Mouse (Mus musculus) T-cell, adult 2 months (primary cell): ENCODE measurements around the gene Trim47.

Experiments
- DNase-seq: peaks from one replicate; pipeline ENCODE4 v3.0.0; 2022; ENCODE audit warnings: low spot score

Trim47 gene

DNA sequence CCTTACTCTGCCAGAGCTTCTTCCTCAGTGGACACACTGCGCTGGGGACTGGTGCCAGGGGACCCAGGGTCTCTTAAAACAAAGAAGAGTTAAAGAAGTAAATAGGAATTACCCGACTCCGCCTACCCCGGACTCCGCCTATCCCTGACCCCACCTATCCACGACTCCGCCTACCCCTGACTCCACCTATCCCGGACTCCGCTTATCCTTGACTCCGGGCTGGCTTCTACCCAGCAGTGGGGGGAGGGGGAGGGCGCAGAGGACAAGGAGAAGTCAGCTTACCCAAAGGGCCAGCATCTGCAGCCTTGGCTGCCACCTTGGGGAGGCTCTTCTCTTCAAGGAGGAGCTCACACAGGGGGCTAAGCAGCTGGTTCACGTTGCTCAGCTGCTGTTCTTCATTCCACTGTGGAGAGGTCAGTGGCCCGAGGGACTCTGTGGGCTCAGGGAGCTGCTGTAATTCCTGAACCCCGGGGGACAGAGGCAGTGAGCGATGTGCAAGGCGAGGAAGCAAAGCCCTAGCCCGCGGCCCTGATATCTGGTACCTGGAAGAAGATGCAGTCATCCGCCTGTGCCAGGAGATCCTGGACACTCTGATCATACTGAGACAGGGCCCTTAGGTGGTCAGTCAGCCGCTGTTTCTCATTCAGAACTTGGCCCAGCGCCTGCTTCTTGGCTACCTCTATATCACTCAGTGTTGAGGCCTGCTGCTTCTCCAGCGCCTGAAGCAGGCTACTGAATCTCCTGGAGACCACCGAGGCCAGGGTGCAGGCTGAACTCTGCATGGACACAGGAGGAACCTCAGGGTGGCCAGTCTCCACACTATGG is at the start of gene Trim47:
Gene Trim47, minus strand, starts transcription at position 55 of the 825 bp plus-strand sequence.
- DNase-seq: no peak

DNA sequence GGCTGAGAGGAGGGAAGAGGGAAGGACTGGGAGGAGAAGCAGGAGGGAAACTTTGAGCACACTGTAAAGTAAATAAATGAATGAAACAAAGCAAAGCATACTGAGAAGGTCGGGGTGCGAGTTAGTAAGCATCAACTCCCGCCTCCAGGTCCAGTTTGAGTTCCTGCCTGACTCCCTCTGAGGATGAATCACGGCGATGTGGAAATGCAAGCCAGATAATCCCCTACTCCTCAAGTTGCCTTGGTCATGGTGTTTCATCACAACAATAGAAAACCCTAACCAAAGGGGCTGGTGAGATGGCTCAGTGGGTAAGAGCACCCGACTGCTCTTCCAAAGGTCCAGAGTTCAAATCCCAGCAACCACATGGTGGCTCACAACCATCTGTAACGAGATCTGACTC is 49.0 kb upstream of the Trim47 start:
- no peak for DNase-seq

DNA sequence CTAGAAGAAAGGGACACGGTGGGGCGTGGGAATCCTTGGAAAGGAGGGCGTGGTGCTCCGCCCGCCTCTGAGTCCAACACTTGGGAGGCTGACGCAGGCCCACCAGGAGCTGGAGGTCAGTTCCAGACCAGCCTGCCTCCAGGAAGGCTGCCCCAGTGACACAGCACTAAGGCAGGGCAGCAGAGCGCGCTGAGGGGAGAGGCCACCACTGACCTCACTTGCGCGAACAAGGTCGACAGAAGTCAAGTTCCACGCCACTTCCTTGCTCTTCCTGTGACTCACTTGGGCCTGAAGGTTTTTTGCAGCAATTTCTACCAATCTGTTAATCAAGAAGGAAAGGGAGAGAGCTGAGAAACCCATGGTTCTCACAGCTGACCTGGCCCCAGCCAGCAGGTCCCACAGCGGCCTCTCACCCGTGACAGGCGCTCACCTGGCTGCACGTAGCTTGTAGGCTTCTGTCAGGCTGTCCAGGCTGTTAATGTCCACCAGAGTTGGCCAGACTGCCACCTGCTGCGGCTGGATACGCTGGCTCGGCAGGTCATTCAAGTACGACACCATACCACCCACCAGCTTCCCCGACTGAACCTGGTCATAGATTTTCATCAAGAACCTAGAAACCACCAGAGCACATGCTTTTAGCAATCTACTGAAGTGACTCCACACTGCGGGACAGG is 47.9 kb upstream of the Trim47 start:
- DNase-seq: no peak

DNA sequence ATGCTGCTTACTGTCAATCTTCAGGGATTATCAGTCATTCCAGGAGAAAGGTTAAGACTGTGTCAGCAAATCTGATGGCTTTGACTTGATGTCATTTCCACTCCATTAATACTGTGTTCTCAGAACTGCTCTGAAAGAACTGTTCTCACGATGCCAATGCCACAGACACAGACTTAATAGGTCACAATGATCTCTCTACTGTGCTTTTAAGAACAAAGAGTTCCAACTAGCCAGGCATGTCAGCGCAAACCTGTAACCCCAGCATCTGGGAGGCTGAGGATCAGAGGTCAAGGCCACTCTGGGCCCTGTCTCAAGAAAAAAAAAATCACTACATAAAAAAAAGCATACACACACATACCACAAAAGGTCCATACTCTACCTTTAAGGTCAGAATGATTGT is 44.9 kb upstream of the Trim47 start:
- DNase-seq: no peak

DNA sequence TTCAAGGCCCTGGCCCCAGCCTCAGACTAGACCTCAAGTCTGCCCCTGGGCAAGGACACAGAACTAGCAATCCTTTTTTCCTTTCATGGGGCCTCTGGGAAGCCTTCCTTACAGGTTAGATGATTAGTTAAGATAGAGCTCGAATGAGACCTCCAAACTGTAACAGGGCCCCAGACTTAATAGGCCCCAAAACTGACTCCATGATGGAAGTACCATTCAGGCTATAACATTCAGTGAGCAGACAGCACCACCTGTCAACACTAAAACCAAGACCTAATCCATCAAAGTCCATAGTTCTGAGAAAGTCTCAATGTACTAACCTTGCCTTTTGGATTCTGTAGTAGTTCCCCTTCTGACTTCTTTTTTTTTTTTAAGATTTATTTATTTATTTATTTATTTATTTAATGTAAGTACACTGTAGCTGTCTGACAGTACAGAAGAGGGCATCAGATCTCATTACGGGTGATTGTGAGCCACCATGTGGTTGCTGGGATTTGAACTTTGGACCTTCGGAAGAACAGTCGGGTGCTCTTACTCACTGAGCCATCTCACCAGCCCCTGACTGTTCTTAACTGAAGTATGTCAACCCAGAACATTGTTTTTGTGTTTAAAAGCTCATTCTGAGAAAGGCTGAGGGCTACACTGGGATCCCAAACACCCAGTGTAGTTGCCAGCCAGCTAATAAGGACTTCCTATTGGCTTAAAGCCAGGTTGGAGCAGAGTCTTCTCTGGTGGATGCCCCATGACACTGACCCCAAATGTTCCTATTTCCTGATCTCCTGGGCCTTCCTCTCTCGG is 43.2 kb upstream of the Trim47 start:
- DNase-seq: no peak

DNA sequence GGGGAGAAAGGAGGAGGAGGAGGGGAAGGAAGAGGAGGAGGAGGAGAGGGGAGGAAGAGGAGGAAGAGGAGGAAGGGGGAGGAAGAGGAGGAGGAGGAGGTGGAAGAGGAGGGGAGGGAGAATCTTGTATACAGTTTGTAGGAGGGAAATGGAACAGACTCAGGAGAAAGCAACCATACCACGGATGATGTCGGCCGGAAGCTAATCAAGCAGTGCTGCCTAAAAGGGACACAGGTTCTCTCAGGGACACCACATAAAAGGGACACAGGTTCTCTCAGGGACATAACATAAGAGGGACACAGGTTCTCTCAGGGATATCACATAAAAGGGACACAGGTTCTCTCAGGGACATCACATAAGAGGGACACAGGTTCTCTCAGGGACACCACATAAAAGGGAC is 42.2 kb upstream of the Trim47 start:
- DNase-seq: no peak

DNA sequence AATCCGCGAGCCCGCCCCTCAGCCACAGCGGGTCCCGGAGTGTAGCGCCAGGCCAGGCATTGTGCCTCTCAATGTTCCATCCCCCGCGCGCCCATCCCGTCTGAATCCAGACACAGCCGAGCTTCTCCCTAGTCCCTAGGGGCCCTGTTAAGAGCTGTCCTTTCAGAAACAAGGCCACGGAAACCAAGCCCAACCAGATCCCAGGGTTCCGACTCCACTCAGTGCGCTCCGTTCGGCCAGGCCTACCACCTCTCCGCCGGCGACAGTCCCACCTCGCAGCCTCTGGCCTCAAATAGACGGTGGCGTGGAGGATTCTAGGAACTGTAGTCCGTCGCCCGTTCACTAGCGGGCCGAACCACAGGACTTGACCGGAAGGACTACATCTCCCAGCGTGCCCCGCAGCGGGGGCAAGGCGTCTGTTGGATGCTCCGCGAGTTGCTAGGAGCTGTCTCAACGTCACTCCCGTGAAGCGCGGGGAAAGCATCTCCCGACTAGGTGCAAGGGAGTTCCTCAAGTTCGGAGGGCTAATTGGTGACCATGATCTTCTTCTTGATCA is 41.0 kb upstream of the Trim47 start, which contains the start of gene Fbf1:
Gene Fbf1, minus strand, starts transcription at position 283 of the 556 bp plus-strand sequence.
- peak; percentile 91 for DNase-seq

DNA sequence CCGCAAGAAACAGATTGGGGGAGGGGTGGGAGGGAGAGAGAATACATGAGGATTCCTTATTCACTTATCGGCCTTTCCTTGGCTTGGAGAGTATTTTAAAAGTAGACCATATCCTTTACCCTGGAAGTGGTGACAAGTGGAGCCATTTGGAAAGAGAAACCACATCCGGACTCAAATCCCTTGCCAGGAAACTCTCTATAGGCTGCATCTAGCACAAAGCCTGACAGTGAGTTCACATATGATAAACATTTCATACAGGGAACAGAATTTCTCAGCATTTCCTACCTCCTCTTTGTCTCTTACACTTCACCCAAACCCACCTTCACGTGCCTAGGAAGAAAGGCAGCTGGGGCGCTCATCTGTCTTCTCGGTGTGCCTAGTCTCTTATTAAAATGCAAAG is 40.2 kb upstream of the Trim47 start:
- DNase-seq: no peak

DNA sequence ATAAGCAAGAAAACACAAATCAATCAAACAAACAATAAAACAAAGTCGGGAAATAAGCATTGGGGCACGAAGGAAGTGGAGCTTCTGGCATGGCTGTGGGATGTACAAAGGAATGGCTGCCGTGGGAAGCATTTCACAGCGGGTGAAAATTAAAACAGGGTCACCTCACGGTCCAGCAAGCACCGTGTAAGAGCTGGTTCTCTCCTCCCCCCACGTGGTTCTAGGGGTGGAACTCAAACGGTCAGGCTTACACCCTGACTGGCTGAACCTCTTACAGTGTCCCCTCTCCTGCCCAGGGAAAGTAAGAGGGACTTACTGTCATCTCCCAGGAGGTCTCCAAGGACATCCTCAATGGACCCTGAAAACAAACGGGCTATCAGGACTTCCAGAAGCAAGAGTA is 36.0 kb upstream of the Trim47 start:
- no peak for DNase-seq

DNA sequence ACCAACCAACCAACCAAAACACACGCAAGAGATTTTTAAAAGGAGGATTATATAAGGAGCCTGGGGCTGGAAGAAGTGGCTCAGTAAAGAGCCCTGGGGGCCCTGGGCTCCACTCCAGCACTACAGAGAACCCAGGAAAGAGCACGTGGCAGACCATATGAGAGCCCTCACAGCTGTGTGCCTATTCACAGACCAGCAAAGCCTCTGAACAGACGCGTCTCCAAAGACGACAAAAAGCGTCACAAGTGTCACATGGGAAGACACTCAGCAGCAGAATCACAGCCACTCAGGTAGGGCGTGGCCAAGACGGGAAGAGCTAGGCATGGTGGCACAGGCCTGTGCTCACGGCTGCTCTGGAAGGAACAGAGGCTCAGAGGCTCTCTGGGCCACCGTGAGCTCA is 35.1 kb upstream of the Trim47 start:
- no peak for DNase-seq

DNA sequence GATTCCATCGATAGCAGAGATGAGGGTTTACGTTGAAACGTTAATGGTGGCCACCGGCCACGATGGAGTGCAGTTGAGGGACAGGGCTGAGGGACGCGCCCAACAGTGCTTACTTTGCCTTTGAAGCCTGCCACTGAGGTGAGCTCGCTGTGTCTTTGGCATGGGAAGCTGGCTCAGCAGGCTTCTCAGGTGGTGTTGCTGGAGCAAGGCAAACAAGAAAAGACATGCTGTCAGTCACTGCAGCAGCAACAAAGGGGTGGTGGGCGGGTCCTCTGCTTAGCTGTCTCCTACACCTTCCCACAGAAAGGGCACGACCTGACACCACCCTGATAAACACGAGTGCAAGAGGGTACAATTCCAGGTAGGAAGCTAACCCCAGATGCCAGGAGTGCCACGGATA is 34.3 kb upstream of the Trim47 start:
- no peak for DNase-seq

DNA sequence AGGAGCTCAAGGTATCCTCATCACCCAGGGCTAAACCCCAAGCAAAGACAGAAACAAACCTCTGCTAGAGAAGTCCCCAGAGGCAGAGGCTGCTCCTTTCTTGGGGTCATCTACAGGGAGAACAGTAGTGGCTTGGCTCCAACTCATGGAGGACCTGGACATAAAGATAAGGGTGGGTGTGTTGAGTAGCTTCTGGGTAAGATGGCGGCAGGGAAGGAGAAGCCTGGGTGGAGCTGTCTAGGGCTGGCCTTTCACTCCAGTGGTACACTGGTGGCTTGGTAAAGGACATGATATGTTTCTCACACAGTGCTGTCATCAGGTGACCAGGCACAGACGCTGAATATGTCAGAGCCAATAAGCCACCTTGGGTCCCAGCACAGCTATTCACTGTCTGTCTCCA is 23.9 kb upstream of the Trim47 start:
- DNase-seq: no peak

DNA sequence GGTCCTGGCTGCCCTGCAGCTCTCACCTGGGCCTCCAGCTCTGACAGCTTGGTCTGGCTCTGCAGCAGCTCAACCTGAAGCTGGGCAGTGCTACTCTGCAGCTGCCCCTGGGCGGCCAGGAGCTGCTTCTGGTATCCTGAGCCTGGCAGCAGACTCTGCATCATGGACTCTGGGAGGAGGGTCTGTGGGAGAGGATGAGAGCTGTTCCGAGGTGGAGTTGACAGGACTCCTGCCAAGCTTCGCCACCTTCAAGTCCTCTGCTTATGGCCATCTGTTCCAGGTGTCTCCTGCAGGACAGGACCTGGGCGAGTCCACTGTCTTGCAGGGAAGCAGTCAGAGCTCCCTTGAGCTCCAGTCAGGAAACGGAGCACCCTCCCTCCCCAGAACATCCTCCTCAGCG is 22.3 kb upstream of the Trim47 start:
- DNase-seq: no peak

DNA sequence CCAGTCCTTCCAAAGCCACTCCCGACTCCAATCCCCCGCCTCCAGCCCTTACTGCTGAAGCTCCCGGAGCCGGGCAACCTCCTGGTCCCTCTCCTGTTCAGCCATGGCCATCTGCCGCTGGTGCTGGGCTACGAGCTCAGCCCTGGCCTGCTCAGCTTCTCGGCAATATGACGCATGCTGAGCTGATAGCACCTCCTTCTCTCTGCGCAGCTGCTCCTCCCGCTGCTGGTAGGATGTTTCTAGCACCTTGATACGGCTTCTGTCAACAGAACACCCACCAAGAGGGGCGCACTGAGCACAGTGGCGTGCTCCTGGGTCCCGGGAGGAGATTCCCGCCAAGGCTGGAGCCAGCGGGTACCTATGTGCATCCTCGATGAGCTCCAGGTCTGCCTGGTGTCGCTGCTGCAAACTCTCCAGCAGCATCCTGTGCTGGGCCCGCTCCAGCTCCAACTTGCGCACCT is 21.8 kb upstream of the Trim47 start:
- no peak for DNase-seq

DNA sequence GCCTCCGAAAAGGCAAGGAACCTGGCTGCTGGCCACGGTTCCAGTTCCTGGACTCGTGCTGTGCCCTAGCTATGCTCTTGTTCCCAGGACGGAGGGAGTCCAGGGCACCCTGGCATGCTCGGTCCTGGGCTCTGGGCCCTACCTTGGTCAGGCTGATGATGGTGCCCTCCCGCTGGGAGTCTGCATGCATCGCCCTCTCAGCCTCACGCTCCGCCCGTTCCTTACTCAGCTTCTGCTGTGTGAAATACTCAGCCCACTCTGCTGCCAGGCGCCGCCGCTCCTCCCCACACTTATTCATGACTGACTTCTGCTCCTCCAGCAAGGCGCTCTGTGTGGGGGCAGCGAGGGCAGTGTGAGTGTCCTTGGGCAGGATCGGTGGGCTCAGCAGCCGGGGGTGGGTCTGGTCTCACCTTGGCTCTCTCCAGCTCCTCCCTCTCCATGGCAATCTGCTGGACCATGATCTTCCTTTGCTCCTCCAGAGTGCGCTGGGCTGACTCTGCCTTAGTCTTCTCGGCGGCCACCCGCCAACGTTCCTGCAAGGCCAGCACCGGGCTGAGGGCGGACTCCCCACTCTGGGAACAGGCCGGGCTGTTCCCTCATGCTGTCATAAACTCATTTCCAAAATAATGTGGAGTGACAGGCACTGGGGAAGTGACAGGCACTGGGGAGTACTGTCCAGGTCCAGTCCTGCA is 19.4 kb upstream of the Trim47 start:
- DNase-seq: no peak

DNA sequence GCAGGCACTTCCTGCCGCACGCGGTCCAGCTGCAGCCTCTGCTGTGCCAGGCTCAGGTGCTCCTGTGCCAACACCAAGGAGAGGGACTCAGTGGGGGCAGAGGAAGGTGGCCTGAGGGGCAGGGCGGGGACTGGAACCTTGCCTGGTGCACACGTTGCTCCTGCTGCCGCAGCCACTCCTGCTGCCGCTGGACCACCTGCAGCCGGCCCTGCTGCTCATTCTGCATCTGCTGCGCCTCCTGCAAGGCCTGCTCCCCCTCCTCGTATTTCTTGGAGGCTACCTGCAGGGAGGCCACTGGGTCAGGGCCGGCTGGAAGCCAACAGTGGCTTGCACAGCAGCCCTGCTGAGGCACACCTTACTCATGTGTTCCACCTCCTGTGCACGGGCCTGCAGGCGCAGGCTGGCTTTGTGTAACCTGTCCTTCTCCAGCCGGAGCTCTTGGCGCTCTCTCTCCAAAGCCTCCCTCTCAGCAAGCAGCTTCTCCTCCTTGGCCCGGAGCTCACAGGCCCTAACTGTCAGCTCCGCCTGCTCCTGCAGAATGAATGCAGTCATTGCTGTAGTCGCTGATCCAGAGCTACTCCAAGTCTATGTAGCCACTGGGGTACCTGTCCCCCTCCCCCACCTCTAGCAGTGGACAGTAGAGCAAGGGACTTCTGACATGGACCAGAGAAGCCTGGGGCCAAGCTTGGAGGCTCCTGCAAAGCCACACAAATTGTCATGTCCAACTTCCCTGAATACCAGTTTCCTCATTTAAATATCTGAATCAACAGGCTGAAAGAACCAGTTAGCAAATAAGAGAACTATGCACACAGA is 18.7 kb upstream of the Trim47 start:
- no peak for DNase-seq

DNA sequence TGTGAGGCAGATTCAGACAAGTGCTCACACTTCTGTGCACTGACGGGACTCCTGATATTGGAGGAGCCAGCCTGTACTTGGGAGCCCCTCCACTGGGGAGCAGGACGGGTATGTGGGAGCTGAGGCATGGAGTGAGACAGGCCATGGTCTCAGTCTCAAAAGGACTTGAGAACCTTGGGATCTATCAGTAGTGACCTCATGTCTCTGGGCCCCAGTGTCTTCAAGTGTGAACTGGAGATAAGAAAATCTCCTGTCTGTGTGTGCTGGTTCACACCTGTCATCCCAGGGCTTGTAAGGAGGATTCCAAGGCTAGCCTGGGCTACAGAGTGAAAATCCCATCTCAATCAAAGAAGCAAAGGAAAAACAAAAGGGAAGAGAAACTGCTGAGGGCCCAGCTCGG is 16.5 kb upstream of the Trim47 start:
- no peak for DNase-seq

DNA sequence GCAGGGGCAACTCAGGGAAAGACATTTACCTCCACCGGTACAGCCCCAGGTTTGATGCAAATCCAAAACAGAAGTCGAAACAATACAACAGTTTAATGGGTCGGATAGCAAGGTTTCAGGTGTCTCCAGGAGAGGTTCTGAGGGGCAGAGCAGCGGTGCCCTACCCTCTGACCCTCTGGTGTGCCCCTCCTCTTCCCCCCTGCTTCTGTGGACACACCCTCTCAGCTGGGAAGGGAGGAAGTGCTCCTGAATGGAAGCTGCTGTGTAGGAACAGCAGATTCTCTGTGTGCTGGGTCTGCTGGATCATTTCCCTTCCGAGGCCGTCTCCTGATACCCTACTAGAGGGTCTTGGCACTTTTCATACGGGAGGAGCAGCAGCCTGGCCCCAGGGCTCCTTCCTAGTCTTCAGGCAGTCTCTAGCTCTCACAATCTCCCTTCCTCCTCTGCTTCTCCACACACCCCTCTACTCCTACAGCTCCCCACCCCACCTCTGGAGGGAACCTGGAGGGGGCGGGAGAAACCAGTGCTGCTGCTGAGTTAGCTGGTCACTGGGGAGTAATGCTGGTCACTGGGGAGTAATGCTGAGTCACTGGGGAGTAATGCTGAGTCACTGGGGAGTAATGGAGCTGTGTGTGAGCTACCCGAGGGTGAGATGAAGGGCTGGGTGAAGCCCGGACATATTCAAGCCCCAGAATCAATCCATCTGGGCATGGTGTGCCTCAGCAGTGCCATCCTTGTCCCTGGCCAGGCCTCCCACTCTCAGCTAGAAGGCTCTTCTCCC is 15.4 kb upstream of the Trim47 start:
- DNase-seq: no peak

DNA sequence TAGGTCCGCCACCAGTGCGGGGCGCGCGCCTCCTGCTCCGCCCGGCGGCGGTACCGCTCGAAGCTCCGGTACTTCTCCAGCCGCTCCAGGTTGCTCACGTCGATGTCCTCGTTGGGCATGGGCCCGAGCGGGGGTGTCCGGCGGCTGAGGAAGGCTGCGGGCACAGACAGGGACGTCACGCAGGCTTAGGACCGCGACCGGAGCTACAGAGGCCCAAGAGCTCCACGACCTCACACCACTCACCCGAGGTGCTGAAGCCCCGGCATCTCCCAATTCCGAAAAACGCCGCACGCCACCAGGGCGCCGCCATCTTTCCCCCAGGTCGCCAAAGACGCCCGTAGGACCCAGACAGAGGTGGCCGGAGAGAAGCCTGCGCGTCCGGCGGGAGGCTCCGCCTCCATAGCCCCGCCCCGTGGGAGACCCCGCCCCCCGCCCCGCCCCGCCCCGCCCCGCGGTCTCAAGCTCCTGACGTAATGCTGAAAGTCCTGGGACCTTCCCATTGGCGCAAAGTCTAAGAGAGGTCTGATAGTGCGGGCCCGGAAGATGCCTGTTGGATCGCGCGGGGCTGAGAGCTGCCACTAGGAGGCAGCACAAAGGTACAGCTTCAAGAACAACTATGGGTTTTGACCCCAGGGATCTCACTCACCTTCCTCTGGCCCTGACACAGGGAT is 11.6 kb upstream of the Trim47 start, which contains the start of gene Mrpl38:
Gene Mrpl38, minus strand, starts transcription at position 401 of the 671 bp plus-strand sequence.
- DNase-seq: peak; percentile 90
